Mouse (Mus musculus) cortical plate, adult 2 months (tissue): Measurements from ENCODE around the gene Kdm2b.

Experiments
- CTCF ChIP-seq: fragments of 200-500 bp; IDR thresholded peaks from 2 replicates; pipeline ENCODE4 v1.5.1; 2011; ENCODE audit warnings: mild to moderate bottlenecking, control low read depth, low read length; ENCODE audit not compliant: insufficient read depth; ENCODE audit errors: extremely low read depth
- POLR2A ChIP-seq: fragments of 200-500 bp; IDR thresholded peaks from 2 replicates; pipeline ENCODE4 v1.6.1; 2011; ENCODE audit warnings: mild to moderate bottlenecking, low read length, control low read depth; ENCODE audit not compliant: insufficient read depth; ENCODE audit errors: extremely low read depth

DNA sequence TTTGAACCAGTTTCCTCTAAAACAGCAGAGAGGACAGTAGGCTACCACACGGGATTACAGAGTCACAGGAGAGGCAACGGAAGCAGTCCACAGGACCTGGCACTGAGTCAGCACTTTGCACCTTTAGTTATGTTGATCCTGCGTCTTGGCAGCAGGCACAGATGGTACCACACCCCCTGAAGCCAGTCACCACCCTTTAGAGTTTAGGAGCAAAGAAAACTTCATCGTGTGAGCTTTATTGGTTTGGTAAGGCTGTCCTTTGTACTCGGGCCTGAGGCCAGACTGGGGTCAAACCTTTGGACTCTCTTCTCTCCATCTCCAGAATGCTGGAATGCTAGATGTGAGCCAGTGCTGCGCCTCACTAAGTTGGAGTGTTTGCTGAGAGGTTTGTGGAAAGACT is 45.9 kb upstream of the Kdm2b start:
- TF ChIP-seq CTCF (no peak), POLR2A (no peak)
